Mouse (Mus musculus) midbrain, embryonic 12.5 days (tissue): Measurements from ENCODE around the gene Tmem185b. TPM values are rescaled to one million over a fixed set of nuclear protein-coding genes. Genes with fewer than 3 reads are reported as not detected.

Experiments
- ATAC-seq: fragments of 200-750 bp; cut with Nextera tagmentation; 2 replicates; pipeline ENCODE4 v1.8.0; 2017; ENCODE audit warnings: low read depth, moderate TSS enrichment, moderate library complexity; ENCODE audit not compliant: low FRiP score
- H3K27ac ChIP-seq: fragments of 300-500 bp; sonication (generic); replicated peaks from 2 replicates; pipeline ENCODE4 v1.5.1; 2016; ENCODE audit warnings: mild to moderate bottlenecking
- H3K27me3 ChIP-seq: fragments of 300-500 bp; sonication (generic); 2 replicates; pipeline ENCODE4 v1.6.1; 2016; ENCODE audit warnings: mild to moderate bottlenecking
- H3K36me3 ChIP-seq: fragments of 300-500 bp; sonication (generic); 2 replicates; pipeline ENCODE4 v1.6.1; 2016
- H3K4me1 ChIP-seq: fragments of 300-500 bp; sonication (generic); 2 replicates; pipeline ENCODE4 v1.6.1; 2016
- H3K4me2 ChIP-seq: fragments of 300-500 bp; sonication (generic); replicated peaks from 2 replicates; pipeline ENCODE4 v1.6.1; 2016; ENCODE audit warnings: mild to moderate bottlenecking, moderate library complexity
- H3K4me3 ChIP-seq: fragments of 300-500 bp; sonication (generic); 2 replicates; pipeline ENCODE4 v1.5.1; 2016; ENCODE audit warnings: mild to moderate bottlenecking
- H3K9ac ChIP-seq: fragments of 300-500 bp; sonication (generic); replicated peaks from 2 replicates; pipeline ENCODE4 v1.6.1; 2016; ENCODE audit warnings: mild to moderate bottlenecking, moderate library complexity
- H3K9me3 ChIP-seq: fragments of 300-500 bp; sonication (generic); 2 replicates; pipeline ENCODE4 v1.6.1; 2016; ENCODE audit warnings: mild to moderate bottlenecking
- WGBS: fragments of 180-500 bp; shearing (Covaris S2); methylation state at CpG from one replicate; pipeline ENCODE4 v1.1.7; 2016; 5-methylcytosine and 5-hydroxymethylcytosine counted together
- polyA plus RNA-seq: library from polyadenylated mRNA; unstranded; fragments of >200 nt; fragmentation: Nextera tagmentation; extraction: Ambion mirVana; gene quantifications from 2 replicates; pipeline ENCODE4 v1.2.1, GENCODE M21; 2016

The Tmem185b gene
- polyA plus RNA-seq, 1 experiment from 2014 or later = 22.4 TPM

DNA sequence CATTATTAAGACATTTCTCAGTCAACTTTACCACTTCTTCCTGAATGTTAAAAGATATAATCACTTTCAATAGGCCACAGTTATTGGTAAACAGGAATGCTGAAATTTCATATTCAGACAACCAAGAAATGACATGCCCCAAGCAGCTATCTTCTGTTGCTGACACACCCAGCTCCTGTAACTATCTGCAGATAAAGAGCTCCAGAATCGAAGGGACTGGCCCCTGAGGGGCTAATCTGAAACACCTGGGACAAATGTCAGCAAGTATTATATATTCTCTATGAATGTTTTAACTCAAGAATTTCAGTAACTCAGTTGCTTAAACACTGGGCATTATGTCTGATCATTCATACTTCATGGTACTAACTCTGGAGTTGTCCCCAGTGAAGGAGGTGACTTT lies 44.2 kb downstream of the Tmem185b start:
- no peaks in the 10 kb centered on the region for H3K4me1 ChIP-seq
- WGBS = 72% methylated on average over 1 of the region's 1 CpGs
- peaks cover 39% of the 10 kb centered on the region for H3K36me3 ChIP-seq
- H3K27me3 ChIP-seq = no peaks in the 10 kb centered on the region
- no peak overlapping the region for H3K4me3 ChIP-seq
- no peak overlapping the region for H3K27ac ChIP-seq
- H3K4me2 ChIP-seq = no peak overlapping the region
- no peak overlapping the region for H3K9ac ChIP-seq
- H3K9me3 ChIP-seq = no peaks in the 10 kb centered on the region
- ATAC-seq = no peak

Other genes starting within 250 kb of the Tmem185b start
- gene Inhbb, start 103.9 kb upstream of the Tmem185b start, polyA plus RNA-seq = 0.78 and 1.1 TPM in 2 replicates
- 73.0 and 83.5 TPM in 2 replicates for gene Ralb, start 21.4 kb upstream of the Tmem185b start, polyA plus RNA-seq
- gene Epb41l5, start 122.8 kb downstream of the Tmem185b start, polyA plus RNA-seq = 36.7 and 41.1 TPM in 2 replicates